Mouse (Mus musculus) lung, postnatal 0 days (tissue): ENCODE data around the gene Ksr2. TPM values are rescaled to one million over a fixed set of nuclear protein-coding genes. Genes with fewer than 3 reads are reported as not detected.
"Not testable (repeated sequence)": the region's sequence is repeated elsewhere in the genome, so short reads cannot be mapped to it uniquely, and the experiment has no call there.

Experiments
- ATAC-seq: fragments of 200-750 bp; cut with Nextera tagmentation; 2 replicates; pipeline ENCODE4 v1.8.0; 2017; ENCODE audit warnings: moderate library complexity
- DNase-seq: peaks from one replicate; pipeline ENCODE4 v3.0.0-alpha.2; 2016; ENCODE audit warnings: low spot score
- H3K27ac ChIP-seq: fragments of 300-500 bp; sonication (generic); 2 replicates; pipeline ENCODE4 v1.5.1; 2014; ENCODE audit warnings: antibody characterized with exemption, mild to moderate bottlenecking, low read length, mixed read lengths
- H3K27me3 ChIP-seq: fragments of 300-500 bp; sonication (generic); replicated peaks from 2 replicates; pipeline ENCODE4 v1.6.1; 2014; ENCODE audit warnings: low read length, mixed read lengths; ENCODE audit not compliant: insufficient read depth
- H3K36me3 ChIP-seq: fragments of 300-500 bp; sonication (generic); 2 replicates; pipeline ENCODE4 v1.6.1; 2014; ENCODE audit warnings: low read length, mixed read lengths; ENCODE audit not compliant: insufficient read depth
- H3K4me1 ChIP-seq: fragments of 300-500 bp; sonication (generic); 2 replicates; pipeline ENCODE4 v1.6.1; 2014; ENCODE audit warnings: antibody characterized with exemption, low read depth, low read length, mixed read lengths; ENCODE audit not compliant: insufficient read depth
- H3K4me2 ChIP-seq: fragments of 300-500 bp; sonication (generic); replicated peaks from 2 replicates; pipeline ENCODE4 v1.6.1; 2014; ENCODE audit warnings: low read depth, mild to moderate bottlenecking, low read length, moderate library complexity, mixed read lengths
- H3K4me3 ChIP-seq: fragments of 300-500 bp; sonication (generic); 2 replicates; pipeline ENCODE4 v1.5.1; 2014; ENCODE audit warnings: low read depth, low read length
- H3K9ac ChIP-seq: fragments of 300-500 bp; sonication (generic); replicated peaks from 2 replicates; pipeline ENCODE4 v1.6.1; 2014; ENCODE audit warnings: low read depth, mild to moderate bottlenecking
- H3K9me3 ChIP-seq: fragments of 300-500 bp; sonication (generic); 2 replicates; pipeline ENCODE4 v1.6.1; 2016; ENCODE audit warnings: low read length, mixed read lengths
- CTCF ChIP-seq: IDR thresholded peaks from 2 replicates; pipeline ENCODE4 v1.5.1; 2016; ENCODE audit warnings: antibody characterized with exemption, mild to moderate bottlenecking
- EP300 ChIP-seq: IDR thresholded peaks from 2 replicates; pipeline ENCODE4 v1.6.1; 2016; ENCODE audit warnings: antibody characterized with exemption, mild to moderate bottlenecking, control low read depth
- WGBS: fragments of 180-500 bp; shearing (Covaris S2); extraction: QIAGEN DNeasy Blood & Tissue Kit; methylation state at CpG from one replicate; pipeline ENCODE4 v1.1.7; 2014; 5-methylcytosine and 5-hydroxymethylcytosine counted together
- polyA plus RNA-seq: library from polyadenylated mRNA; unstranded; fragments of >200 nt; fragmentation: Nextera tagmentation; extraction: Ambion mirVana; gene quantifications from 2 replicates; pipeline ENCODE4 v1.2.1, GENCODE M21; 2015

Ksr2 gene
- polyA plus RNA-seq, 1 experiment from 2014 or later, result 0.08 TPM

DNA sequence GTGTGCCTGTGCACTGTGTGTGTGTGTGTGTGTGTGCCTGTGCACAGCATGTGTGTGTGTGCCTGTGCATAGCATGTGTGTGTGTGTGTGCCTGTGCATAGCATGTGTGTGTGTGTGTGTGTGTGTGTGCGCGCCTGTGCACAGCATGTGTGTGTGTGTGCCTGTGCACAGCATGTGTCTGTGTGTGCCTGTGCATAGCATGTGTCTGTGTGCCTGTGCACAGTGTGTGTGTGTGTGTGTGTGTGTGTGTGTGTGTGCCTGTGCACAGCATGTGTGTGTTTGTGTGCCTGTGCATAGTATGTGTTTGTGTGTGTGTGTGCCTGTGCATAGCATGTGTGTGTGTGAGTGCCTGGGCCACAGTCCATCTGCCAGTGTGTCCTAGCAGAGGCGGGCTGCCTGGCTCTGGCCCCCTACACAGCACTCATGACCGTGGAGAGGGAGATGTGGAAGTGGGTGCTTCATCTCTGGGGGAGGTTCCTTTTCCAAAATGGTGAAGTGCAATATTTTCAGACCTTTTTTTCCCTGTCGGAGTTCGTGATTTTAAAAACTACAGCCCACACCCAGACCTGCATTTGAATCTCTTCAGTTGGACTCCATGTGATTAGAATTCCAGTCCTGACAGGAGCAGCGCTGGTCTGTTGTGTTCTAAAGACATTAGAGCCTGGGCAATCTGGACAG, 39.3 kb upstream of the Ksr2 start:
- ATAC-seq (no peak), DNase-seq (no peak)
- Histone ChIP-seq H3K27me3 (no peaks in the 10 kb centered on the region), H3K4me3 (no peak overlapping the region), H3K9ac (no peak overlapping the region), H3K36me3 (peaks cover 12% of the 10 kb centered on the region), H3K4me1 (no peaks in the 10 kb centered on the region), H3K9me3 (no peaks in the 10 kb centered on the region), H3K27ac (no peak overlapping the region), H3K4me2 (no peak overlapping the region)
- WGBS, result 76% methylated on average over 7 of the region's 7 CpGs
- TF ChIP-seq EP300 (no peak), CTCF (no peak)

DNA sequence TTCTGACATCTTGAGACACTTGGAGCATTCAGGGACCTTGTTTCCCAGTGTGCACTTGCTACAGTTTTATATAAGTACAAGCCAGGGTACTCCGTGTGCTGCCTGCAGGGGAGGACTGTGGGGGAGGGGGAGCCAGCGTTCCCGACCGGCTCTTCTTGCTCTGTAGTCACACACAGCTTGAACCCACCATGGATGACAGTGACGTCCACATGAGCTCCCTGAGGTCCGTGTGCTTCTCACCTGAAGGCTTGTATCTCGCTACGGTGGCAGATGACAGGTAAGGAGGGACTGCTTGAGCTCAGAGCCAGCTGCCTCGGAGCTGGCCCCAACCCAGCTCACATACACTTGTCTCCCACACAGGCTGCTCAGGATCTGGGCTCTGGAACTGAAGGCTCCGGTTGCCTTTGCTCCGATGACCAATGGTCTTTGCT, 37.5 kb upstream of the Ksr2 start:
- TF ChIP-seq CTCF (no peak), EP300 (no peak)
- DNase-seq (peak; percentile 65), ATAC-seq (peak; percentile 63)
- WGBS, result 61% methylated on average over 11 of the region's 11 CpGs
- Histone ChIP-seq H3K4me3 (no peak overlapping the region), H3K27me3 (no peaks in the 10 kb centered on the region), H3K9ac (no peak overlapping the region), H3K9me3 (no peaks in the 10 kb centered on the region), H3K4me1 (no peaks in the 10 kb centered on the region), H3K4me2 (no peak overlapping the region), H3K36me3 (peaks cover 17% of the 10 kb centered on the region), H3K27ac (no peak overlapping the region)

DNA sequence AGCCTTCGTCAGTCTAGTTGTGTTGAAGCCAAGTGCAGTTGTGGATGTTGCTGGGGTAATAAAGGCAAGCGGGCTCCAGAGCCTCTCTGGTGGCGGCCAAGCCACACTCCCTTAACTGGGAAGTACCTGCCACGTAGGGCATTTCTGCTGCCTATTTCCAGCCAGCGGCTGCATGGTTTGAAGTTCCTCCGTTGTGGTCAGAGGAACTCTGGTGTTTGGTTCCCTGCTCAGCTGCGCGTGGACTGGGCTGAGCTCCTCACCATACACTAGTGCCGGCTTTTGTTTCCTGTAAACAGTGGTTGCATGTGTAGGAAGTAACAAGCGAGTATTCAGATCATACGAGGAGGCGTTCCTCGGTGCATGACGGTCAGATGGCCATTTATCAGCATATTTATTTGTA, 36.1 kb upstream of the Ksr2 start:
- peaks cover 17% of the 10 kb centered on the region for H3K36me3 ChIP-seq
- ATAC-seq, H3K9me3 ChIP-seq, H3K4me3 ChIP-seq, DNase-seq, H3K4me1 ChIP-seq, H3K27me3 ChIP-seq, H3K9ac ChIP-seq, H3K27ac ChIP-seq, H3K4me2 ChIP-seq: not testable (repeated sequence)
- 82% methylated on average over 14 of the region's 14 CpGs for WGBS

DNA sequence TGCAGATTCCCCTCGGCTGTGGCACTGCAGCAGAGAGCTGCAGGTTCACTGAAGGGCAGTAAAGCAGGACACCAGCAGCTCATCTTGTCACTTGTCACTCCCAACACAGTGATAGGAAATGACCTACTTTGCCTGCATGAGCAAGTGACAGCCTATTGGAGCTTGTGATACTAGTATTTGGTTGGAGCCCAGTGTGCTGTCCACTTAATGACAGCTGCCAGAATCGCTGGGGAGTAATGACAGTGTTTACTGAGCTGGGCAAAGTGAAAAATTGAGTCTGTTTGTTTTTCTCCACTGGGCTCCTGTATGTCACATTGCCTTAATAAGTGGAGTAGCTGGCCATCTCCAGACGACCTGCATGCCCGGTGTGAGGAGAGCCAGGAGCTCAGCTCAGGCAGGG, 33.6 kb upstream of the Ksr2 start:
- Histone ChIP-seq H3K4me2 (no peak overlapping the region), H3K4me3 (no peak overlapping the region), H3K36me3 (peaks cover 17% of the 10 kb centered on the region), H3K9ac (no peak overlapping the region), H3K4me1 (no peaks in the 10 kb centered on the region), H3K27ac (no peak overlapping the region), H3K9me3 (no peaks in the 10 kb centered on the region), H3K27me3 (no peaks in the 10 kb centered on the region)
- WGBS, result 60% methylated on average over 4 of the region's 4 CpGs
- no peak for DNase-seq
- TF ChIP-seq EP300 (no peak), CTCF (no peak)
- no peak for ATAC-seq

DNA sequence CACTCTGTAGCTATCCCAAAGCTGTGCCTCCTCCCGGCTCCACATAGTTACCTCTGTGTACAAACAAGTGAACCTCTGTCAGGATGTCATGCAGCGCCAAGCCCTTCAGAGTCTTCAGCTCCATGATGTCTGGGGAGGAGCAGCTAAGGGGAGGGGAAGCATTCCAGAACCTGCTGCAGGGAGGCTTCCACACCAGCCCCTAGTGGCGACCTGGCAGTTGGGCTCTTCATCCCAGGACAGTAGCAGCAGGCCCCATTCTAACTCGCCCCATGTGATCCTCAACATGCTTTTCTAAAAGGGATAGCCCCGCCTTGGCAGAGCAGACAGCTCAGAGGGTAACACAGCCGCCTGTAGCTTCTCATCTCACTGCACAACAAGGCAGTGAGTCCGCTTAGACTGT, 32.0 kb upstream of the Ksr2 start:
- Histone ChIP-seq H3K27me3 (no peaks in the 10 kb centered on the region), H3K9ac (no peak overlapping the region), H3K36me3 (peaks cover 11% of the 10 kb centered on the region; the same call in 1 of the 2 replicates), H3K4me1 (no peaks in the 10 kb centered on the region), H3K4me3 (no peak overlapping the region), H3K9me3 (no peaks in the 10 kb centered on the region), H3K4me2 (no peak overlapping the region), H3K27ac (no peak overlapping the region)
- ATAC-seq (no peak), DNase-seq (no peak)
- TF ChIP-seq CTCF (no peak), EP300 (no peak)
- 81% methylated on average over 7 of the region's 7 CpGs for WGBS

DNA sequence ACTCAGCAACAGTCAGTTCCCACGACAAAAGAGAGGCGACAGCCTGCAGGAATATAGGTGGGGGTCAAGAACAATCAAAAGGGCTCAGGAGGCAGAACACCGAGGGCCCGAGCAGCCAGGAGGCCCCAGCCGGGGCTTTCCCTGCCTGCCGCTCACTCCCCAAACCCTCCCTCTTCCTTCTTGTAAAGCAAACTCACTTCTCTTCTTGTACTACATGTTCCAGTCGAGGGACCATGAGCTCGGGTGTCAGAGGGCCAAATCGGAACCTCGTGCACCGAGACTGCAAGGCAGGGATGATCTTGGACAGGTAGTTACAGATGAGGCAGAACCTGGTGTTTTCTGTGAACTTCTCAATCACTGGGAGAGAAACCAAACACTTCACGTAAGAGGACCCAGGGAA, 30.6 kb upstream of the Ksr2 start:
- Histone ChIP-seq H3K9me3 (no peaks in the 10 kb centered on the region), H3K4me2 (no peak overlapping the region), H3K4me1 (no peaks in the 10 kb centered on the region), H3K4me3 (no peak overlapping the region), H3K36me3 (peaks cover 11% of the 10 kb centered on the region; the same call in 1 of the 2 replicates), H3K27ac (no peak overlapping the region), H3K9ac (no peak overlapping the region), H3K27me3 (no peaks in the 10 kb centered on the region)
- TF ChIP-seq CTCF (no peak), EP300 (no peak)
- DNase-seq, result no peak
- WGBS, result 71% methylated on average over 12 of the region's 12 CpGs
- no peak for ATAC-seq
